ENCODE assay signal across 9 mouse cellular contexts in genomic region chr2:128713548-128714003, GRCm38 (mm10). TPM values are rescaled to one million over a fixed set of nuclear protein-coding genes. Genes with fewer than 3 reads are reported as not detected.
A peak's percentile ranks its signal among the peaks of the same experiment; 100 is the strongest.
DNase-seq lines count a peak whose midpoint lies in the region; ATAC-seq and TF ChIP-seq lines count a peak whose summit lies in the region.
"Had no signal": no experiment of that assay in that cellular context is flagged by ENCODE, and none has a peak within 500 bp of the region (broad histone marks: within the 10 kb centered on the region; RNA-seq: fewer than 3 reads in every experiment).

No protein-coding gene starts in this region.

- H3K9ac ChIP-seq in forebrain, embryonic 15.5 days (replicated peaks): no peak overlapping the region

- peaks cover 46% of the 10 kb centered on the region for H3K4me1 ChIP-seq in forebrain, embryonic 10.5 days
- 0 out of 2 replicates have a peak, but pooled peaks cover 7% of the 10 kb centered on the region for H3K4me1 ChIP-seq in forebrain, embryonic 15.5 days
- H3K4me1 ChIP-seq in thymus, adult 2 months (replicated peaks; ENCODE audit: control insufficient read depth, insufficient read depth, low read length): no peaks in the 10 kb centered on the region

- ATAC-seq in forebrain, embryonic 15.5 days (replicated peaks): no peak

- H3K4me2 ChIP-seq in forebrain, embryonic 15.5 days (replicated peaks): no peak overlapping the region

- peak; percentile 50 for DNase-seq in forebrain, embryonic 10.5 days (ENCODE audit: extremely low spot score, low spot score)
- DNase-seq in testis, postnatal 10 days (ENCODE audit: low spot score): peak; percentile 60
- DNase-seq in testis, postnatal 14 days (ENCODE audit: low spot score): no peak
- peak; percentile 84 for DNase-seq in kidney, postnatal 10 days
- peak; percentile 91 for DNase-seq in mesoderm, embryonic 11.5 days (ENCODE audit: low read depth, low spot score)
- no peak for DNase-seq in thymus, adult 2 months
- DNase-seq in layer of hippocampus, adult 11-12 months (ENCODE audit: low spot score): no peak

- 53% methylated on average over 5 of the region's 5 CpGs for WGBS in forebrain, embryonic 10.5 days
- 40% methylated on average over 5 of the region's 5 CpGs for WGBS in forebrain, embryonic 15.5 days
- WGBS in thymus, adult 2 months: 78% methylated on average over 5 of the region's 5 CpGs

- TF ChIP-seq POLR2A in thymus, adult 2 months (IDR thresholded peaks at IDR 0.05; ENCODE audit: control insufficient read depth, extremely low read depth, insufficient read depth, low read length, poor library complexity): no peak

- no peaks in the 10 kb centered on the region for H3K9me3 ChIP-seq in forebrain, embryonic 10.5 days
- H3K9me3 ChIP-seq in forebrain, embryonic 15.5 days: no peaks in the 10 kb centered on the region
- H3K9me3 ChIP-seq: megakaryocyte, embryonic 14.5 days had no signal

- no peaks in the 10 kb centered on the region for H3K36me3 ChIP-seq in forebrain, embryonic 10.5 days (replicated peaks)
- no peaks in the 10 kb centered on the region for H3K36me3 ChIP-seq in forebrain, embryonic 15.5 days
- no peaks in the 10 kb centered on the region for H3K36me3 ChIP-seq in thymus, adult 2 months (ENCODE audit: control insufficient read depth, insufficient read depth, low read length)

- H3K27me3 ChIP-seq in forebrain, embryonic 10.5 days (ENCODE audit: poor library complexity, severe bottlenecking): no peaks in the 10 kb centered on the region
- H3K27me3 ChIP-seq in forebrain, embryonic 15.5 days: no peaks in the 10 kb centered on the region
- H3K27me3 ChIP-seq in thymus, adult 2 months (ENCODE audit: control insufficient read depth, insufficient read depth, low read length): no peaks in the 10 kb centered on the region

- H3K4me3 ChIP-seq in forebrain, embryonic 10.5 days: no peak overlapping the region
- no peak overlapping the region for H3K4me3 ChIP-seq in forebrain, embryonic 15.5 days
- no peak overlapping the region for H3K4me3 ChIP-seq in thymus, adult 2 months (ENCODE audit: control insufficient read depth, insufficient read depth, low read length)
- H3K4me3 ChIP-seq: megakaryocyte, embryonic 14.5 days had no signal

- peak overlapping the region; percentile 67; the same call in 1 of the 2 replicates for H3K27ac ChIP-seq in forebrain, embryonic 10.5 days
- no peak overlapping the region for H3K27ac ChIP-seq in forebrain, embryonic 15.5 days (replicated peaks)
- H3K27ac ChIP-seq in thymus, adult 2 months (ENCODE audit: control insufficient read depth, insufficient read depth, low read length): no peak overlapping the region

- TF ChIP-seq CTCF in thymus, adult 2 months (IDR thresholded peaks at IDR 0.05; ENCODE audit: borderline replicate concordance, control insufficient read depth, extremely low read depth, insufficient read depth, low read length, poor library complexity): no peak

RNA-seq across cellular contexts. Expression of gene Mertk, which starts 14.8 kb away (rescaled TPM):
- 5.0 and 5.1 TPM in 2 replicates for polyA plus RNA-seq in forebrain, embryonic 10.5 days (2016; fragmentation: Nextera tagmentation; extraction: Ambion mirVana)
- polyA plus RNA-seq in forebrain, embryonic 15.5 days (2015; fragmentation: Nextera tagmentation; extraction: Ambion mirVana): 0.65 and 0.91 TPM in 2 replicates
- polyA plus RNA-seq in thymus, adult 2 months (2012; rRNA removed): 3.0 and 3.3 TPM in 2 replicates

RNA-seq across cellular contexts. Expression of gene Anapc1, which starts 26.4 kb away (rescaled TPM):
- polyA plus RNA-seq in forebrain, embryonic 10.5 days (2016; fragmentation: Nextera tagmentation; extraction: Ambion mirVana): 92.0 and 97.6 TPM in 2 replicates
- 54.9 and 58.6 TPM in 2 replicates for polyA plus RNA-seq in forebrain, embryonic 15.5 days (2015; fragmentation: Nextera tagmentation; extraction: Ambion mirVana)
- polyA plus RNA-seq in thymus, adult 2 months (2012; rRNA removed): 71.4 and 93.6 TPM in 2 replicates

Comparison
In these comparisons a context has a peak if more than half of its experiments do, and no peak if none do; other contexts are left out.
1. DNase-seq: peak in forebrain, embryonic 10.5 days (single experiment), testis, postnatal 10 days (single experiment), kidney, postnatal 10 days (single experiment) and mesoderm, embryonic 11.5 days (single experiment); none in testis, postnatal 14 days (single experiment), thymus, adult 2 months (single experiment) and layer of hippocampus, adult 11-12 months (single experiment).